Mouse (Mus musculus) MN1 (cell line): Measurements from ENCODE around the gene Lsm11.

ENCODE experiments used
- DNase-seq: peaks from one replicate; pipeline ENCODE4 v3.0.0-alpha.2; 2016; ENCODE audit warnings: low spot score

The Lsm11 gene

DNA sequence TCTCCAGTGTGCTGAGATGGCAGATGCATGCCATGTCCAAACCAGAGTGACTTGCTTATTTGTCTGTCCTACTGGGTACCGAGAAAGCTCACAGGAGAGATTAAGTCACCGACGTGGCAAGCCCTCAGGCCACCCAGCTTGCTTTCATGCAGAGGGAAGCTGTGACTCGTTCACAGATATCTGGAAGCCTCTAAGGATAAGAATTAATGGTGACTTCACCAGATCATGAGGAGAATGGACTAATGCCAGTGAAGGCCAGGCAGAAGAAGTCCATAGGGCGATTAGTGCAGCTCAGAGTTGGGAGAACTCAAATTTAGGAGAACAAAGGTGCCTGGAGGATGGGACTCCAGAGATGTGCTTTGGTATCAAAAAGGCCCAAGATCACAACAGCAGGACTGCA is 17.3 kb downstream of the Lsm11 start:
- no peak for DNase-seq

DNA sequence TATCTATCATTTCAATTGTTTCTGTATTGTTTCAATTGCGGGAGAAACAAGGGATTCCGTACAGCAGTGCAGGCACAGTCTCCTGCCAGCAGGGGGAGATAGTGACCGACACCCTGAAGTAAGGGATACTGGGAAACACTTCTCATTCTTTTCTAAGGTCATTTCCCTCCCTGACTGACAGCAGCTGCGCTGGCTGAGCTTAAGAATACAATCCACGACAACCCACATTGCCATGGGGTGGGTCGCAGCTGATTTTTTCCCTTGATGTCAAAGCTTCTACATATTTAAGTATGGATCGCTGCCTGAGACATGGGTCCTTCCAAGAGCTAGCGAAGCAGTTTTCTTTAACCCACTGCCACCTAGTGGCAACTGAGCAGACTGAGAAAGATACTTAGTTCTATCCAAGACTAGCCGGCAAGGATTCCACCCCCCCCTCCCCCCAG is 18.1 kb downstream of the Lsm11 start:
- peak; percentile 92 for DNase-seq

GRCm38 (mm10) chr11:45925436-45925835 is 19.3 kb downstream of the Lsm11 start:
- DNase-seq, result no peak

GRCm38 (mm10) chr11:45921480-45921898 is 23.2 kb downstream of the Lsm11 start:
- no peak for DNase-seq

GRCm38 (mm10) chr11:45921026-45921425 is 23.7 kb downstream of the Lsm11 start:
- no peak for DNase-seq

DNA sequence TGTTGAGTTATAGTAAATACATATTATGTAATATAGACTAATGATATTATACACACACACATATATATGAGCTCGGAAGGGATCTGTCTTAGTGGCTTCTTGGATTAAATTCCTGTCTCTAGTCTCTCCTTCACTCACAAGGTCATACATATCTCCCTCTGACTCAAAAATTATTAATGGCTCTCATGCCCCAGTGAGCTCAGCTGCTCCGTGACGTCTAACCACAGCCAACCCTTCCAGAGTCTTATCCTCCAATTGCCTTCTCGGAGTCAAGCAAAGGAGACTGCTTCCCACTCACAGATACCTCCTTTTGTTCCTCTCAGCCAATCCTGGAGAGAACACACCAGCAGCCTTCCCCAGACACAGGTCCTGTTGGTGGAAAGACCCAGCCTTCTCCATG is 25.9 kb downstream of the Lsm11 start:
- no peak for DNase-seq

DNA sequence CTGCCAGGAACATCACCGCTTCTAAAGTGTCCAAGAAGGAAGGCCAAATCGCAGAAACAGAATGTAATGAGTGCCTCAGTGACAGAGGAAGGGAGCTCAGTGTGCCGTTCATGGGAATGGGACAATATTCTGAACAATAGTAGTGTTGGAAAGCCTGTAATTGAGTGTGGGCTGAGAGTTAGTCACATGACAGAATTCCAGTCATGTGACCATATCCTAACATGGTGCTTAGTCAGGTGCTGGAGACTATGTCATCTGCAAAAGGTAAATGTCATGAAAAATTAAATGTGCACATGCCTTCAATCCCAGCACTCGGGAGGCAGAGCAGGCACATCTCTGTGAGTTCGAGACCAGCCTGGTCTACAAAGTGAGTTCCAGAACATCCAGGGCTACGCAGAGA is 26.7 kb downstream of the Lsm11 start:
- DNase-seq, result no peak

- DNase-seq, result no peak
These were observed 28.5 kb downstream of the Lsm11 start for GRCm38 (mm10) chr11:45916196-45916595.

GRCm38 (mm10) chr11:45910701-45911100 is 34.0 kb downstream of the Lsm11 start:
- DNase-seq, result no peak

DNA sequence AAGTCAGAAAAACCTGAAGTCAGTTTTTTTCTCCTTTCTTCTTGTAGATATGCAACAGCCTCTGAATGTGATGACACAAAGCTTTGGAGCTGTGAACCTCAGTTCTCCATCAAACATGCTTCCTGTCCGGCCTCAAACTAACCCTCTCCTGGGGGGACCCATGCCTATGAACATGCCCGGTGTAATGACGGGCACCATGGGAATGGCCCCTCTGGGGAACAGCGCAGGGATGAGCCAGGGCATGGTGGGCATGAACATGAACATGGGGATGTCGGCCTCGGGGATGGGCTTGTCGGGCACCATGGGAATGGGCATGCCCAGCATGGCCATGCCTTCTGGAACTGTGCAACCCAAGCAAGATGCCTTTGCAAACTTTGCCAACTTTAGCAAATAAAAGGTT is 35.8 kb downstream of the Lsm11 start:
- DNase-seq, result no peak

- no peak for DNase-seq
These were observed 36.7 kb downstream of the Lsm11 start for GRCm38 (mm10) chr11:45908070-45908469.

DNA sequence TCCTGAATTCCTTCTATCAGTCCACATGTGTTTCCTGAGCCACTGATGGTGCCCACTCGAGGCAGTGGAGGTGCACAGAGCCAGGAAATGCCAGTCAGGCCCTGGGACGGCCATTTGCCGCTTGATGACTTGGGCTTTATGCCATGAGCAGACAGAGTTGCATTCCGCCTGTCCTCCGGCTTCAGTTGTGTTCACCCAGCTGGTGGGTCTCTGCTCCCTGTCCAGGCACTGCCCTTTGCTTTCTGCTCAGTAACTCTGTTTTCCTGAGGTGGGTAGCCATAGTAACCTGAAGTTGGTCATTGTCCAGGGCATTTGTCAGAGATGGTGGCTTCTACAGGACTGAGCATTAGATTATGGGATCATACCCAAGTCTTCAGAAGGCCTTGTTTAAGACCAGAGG is 37.4 kb downstream of the Lsm11 start:
- DNase-seq, result no peak

DNA sequence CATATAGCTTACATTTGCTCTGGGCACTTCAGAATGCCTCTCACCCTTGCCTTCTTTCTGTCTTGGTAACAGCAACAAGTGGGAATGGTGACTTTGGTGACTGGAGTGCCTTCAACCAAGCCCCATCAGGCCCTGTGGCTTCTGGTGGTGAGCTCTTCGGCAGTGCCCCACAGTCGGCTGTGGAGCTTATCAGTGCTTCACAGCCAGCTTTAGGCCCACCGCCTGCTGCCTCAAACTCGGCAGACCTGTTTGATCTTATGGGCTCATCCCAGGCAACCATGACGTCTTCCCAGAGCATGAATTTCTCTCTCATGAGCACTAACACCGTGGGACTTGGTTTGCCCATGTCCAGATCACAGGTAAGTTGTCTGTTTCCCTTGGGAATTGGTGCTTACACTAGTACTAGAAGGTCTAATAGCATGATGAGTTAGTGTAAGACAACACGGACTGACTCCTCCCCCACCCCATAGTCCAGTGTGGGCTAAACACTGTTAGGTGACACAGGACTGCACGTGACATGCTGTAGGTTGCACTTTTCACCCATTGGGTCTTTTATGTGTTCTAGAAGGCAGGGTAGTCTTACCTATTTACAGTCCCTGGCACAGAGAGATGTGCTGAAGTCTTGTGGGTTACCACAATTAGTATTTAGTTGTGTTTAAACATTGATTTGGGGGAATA is 38.5 kb downstream of the Lsm11 start:
- DNase-seq, result no peak

DNA sequence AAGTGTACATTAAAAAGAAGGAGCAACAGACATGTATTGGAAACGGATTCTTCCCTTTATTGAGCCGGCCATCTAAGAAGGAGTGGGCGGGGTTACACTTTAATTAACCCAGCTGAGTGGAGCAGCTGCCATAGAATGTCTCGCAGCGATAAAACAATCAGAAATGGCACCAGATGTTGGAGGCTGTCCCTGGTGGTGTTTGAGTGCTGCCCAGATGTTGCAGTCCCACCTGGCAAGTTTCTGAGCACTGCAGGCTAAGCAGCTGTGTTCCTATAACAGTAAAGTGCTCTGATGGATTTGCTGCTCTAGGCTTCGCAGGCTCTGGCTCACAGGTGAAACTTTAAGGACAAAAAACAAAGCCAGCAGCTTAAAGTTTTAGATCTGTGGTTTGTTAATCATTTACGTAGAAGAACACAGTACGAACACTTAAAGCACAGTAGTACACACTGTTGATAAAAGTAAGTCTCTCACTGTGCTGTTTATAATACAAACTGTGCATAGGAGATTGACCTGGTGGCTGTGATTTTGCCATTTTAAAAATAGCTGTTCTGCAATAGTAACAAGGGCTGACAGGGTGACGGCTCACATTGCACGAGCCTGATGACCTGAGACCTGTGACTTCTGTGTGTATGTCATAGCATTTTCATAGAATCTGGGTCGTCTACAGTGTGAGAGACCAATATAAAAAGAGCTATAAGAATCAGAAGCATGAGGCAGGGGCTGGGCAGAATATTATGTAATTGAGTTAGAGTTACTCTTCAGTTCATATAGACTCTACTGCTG is 44.3 kb downstream of the Lsm11 start:
- no peak for DNase-seq

DNA sequence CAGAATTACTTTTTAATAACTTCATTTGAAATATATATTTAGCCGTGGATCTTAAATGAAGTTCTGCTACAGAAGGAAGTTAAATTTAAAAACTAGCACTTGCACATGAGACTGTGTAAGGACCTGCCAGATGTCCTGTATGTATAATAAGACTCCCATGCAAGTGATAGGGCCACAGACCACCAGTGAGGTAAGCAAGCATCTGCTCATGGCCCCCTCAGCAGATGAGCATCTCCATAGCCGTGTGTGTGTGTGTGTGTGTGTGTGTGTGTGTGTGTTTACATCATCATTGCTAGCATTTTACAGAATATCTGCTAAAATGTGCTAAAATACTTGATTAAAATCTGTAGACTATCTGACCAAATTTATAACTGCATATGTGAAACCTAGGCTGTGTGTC is 47.3 kb downstream of the Lsm11 start:
- DNase-seq, result no peak

- DNase-seq, result no peak
These were observed 51.8 kb downstream of the Lsm11 start for GRCm38 (mm10) chr11:45892861-45893360.

- no peak for DNase-seq
These were observed 54.3 kb downstream of the Lsm11 start for GRCm38 (mm10) chr11:45890423-45890822.

DNA sequence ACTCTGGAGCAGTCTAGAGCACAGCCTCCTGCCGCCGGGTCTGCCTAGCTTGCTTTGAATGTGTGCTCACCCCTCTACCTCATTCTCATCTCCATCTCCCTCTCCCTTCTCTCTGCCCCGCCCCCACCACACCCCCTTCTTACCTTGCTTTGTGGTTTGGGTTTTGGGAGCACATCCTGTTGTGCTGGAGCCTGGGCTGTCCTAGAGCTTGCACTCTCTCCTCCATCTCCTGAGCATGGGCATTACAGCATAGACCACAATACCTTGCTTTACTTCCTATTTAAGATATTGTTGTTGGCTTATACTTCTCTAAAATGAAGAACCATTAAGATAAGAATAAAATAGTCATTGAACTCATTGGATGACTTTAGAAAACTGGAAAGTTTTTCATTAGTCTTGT is 54.8 kb downstream of the Lsm11 start:
- no peak for DNase-seq

GRCm38 (mm10) chr11:45888471-45889030 is 56.2 kb downstream of the Lsm11 start:
- no peak for DNase-seq

DNA sequence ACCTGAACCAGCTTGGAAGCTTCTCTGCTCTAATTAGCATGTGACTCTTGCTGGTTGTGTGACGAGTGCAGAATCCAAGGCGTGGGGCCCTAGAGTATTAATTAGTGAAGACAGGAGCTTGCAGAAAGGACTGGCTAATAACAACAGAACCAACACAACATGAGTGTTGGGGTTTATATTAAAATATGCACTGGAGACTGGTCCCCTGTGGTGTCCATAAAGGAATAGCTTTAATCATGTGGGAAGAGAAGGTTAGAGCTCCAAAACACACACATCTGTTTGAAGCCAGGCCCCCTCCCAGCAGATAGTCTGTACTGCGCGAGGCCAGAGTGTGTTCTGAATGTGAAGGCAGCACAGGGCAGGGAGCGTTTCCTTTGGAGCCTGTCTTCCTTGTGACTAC is 58.1 kb downstream of the Lsm11 start:
- no peak for DNase-seq

DNA sequence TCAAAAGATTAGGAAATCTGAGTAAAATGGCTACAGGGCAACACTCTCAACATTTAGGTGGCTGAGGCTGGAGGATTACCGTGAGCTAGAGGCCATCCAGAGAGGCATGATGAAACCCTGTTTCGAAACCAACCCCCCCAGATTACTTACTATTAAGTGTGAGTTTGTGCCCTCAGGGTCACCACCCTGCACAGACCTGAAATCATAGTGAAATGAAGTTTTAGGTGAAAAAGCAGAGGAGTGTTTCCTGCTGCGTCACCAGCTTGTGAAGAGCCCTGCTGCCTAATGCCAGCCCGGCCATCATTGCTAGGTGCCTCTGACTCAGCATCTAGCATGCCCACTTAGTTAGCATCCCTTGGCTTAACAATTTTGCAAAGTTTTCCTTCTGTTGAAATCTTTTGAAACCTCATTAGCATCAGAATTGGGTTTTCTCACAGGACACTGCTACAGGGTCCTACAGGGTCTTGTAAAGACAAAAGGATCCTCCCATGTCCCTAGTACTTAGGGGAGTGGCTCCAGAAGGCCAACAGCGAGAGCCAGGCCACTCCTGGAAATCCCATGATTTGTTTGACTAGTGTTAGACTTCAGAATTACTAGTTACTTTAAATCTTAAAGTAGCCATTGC is 59.0 kb downstream of the Lsm11 start:
- no peak for DNase-seq

DNA sequence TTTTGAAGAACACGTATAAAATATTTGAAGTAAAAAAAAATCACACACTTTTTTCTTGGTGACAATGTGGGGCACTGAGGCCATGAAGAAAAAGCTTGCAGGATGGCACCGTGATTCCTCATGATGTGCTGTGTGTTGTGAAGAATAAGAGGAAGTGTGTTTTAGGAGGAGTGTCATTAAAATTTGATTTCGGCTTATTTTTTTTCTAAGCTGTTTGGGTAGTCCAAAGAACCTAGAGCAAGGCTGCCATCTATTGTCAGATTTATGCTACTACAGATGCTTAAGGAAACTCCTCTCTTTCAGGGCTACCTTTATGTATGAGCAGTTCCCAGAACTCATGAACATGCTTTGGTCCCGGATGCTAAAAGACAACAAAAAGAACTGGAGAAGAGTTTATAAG is 60.7 kb downstream of the Lsm11 start:
- DNase-seq, result peak; percentile 72
